Mouse (Mus musculus) limb, embryonic 13.5 days (tissue): ENCODE data around the gene Itga11. TPM values are rescaled to one million over a fixed set of nuclear protein-coding genes. Genes with fewer than 3 reads are reported as not detected.

Source experiments
- ATAC-seq: fragments of 200-750 bp; cut with Nextera tagmentation; 2 replicates; pipeline ENCODE4 v1.8.0; 2017; ENCODE audit warnings: low read depth, moderate number of reproducible peaks, moderate TSS enrichment; ENCODE audit not compliant: low FRiP score
- H3K27ac ChIP-seq: fragments of 300-500 bp; sonication (generic); 2 replicates; pipeline ENCODE4 v1.5.1; 2015; ENCODE audit warnings: inconsistent platforms, mild to moderate bottlenecking, moderate library complexity
- H3K27me3 ChIP-seq: fragments of 300-500 bp; sonication (generic); 2 replicates; pipeline ENCODE4 v1.6.1; 2015; ENCODE audit warnings: mild to moderate bottlenecking, inconsistent platforms
- H3K36me3 ChIP-seq: fragments of 300-500 bp; sonication (generic); 2 replicates; pipeline ENCODE4 v1.6.1; 2015; ENCODE audit warnings: inconsistent platforms, mild to moderate bottlenecking, moderate library complexity
- H3K4me1 ChIP-seq: fragments of 300-500 bp; sonication (generic); 2 replicates; pipeline ENCODE4 v1.6.1; 2015; ENCODE audit warnings: inconsistent platforms
- H3K4me2 ChIP-seq: fragments of 300-500 bp; sonication (generic); replicated peaks from 2 replicates; pipeline ENCODE4 v1.6.1; 2015; ENCODE audit warnings: inconsistent platforms, mild to moderate bottlenecking, moderate library complexity
- H3K4me3 ChIP-seq: fragments of 300-500 bp; sonication (generic); 2 replicates; pipeline ENCODE4 v1.5.1; 2015; ENCODE audit warnings: moderate library complexity, mild to moderate bottlenecking, inconsistent platforms
- H3K9ac ChIP-seq: fragments of 300-500 bp; sonication (generic); 2 replicates; pipeline ENCODE4 v1.6.1; 2015; ENCODE audit warnings: mild to moderate bottlenecking, inconsistent platforms
- H3K9me3 ChIP-seq: fragments of 300-500 bp; sonication (generic); 2 replicates; pipeline ENCODE4 v1.6.1; 2016; ENCODE audit warnings: inconsistent platforms
- WGBS: fragments of 180-500 bp; shearing (Covaris S2); methylation state at CpG from one replicate; pipeline ENCODE4 v1.1.7; 2015; 5-methylcytosine and 5-hydroxymethylcytosine counted together
- polyA plus RNA-seq: library from polyadenylated mRNA; unstranded; fragments of >200 nt; fragmentation: Nextera tagmentation; extraction: Ambion mirVana; gene quantifications from 2 replicates; pipeline ENCODE4 v1.2.1, GENCODE M21; 2015

The Itga11 gene
- polyA plus RNA-seq, 1 experiment from 2014 or later, result 8.2 TPM

- Histone ChIP-seq H3K9ac (no peak overlapping the region), H3K4me1 (peaks cover 20% of the 10 kb centered on the region), H3K27me3 (no peaks in the 10 kb centered on the region), H3K4me2 (no peak overlapping the region), H3K9me3 (peaks cover 3% of the 10 kb centered on the region; the same call in 1 of the 2 replicates), H3K4me3 (no peak overlapping the region), H3K36me3 (no peaks in the 10 kb centered on the region), H3K27ac (no peak overlapping the region)
- WGBS, result 95% methylated on average over 7 of the region's 7 CpGs
- no peak for ATAC-seq
These were observed 144.2 kb downstream of the Itga11 start for GRCm38 (mm10) chr9:62821811-62822210.

- Histone ChIP-seq H3K9ac (no peak overlapping the region), H3K36me3 (no peaks in the 10 kb centered on the region), H3K4me2 (peak overlapping the region; percentile 61; the same call in 1 of the 2 replicates), H3K9me3 (peaks cover 3% of the 10 kb centered on the region; the same call in 1 of the 2 replicates), H3K27me3 (no peaks in the 10 kb centered on the region), H3K4me3 (no peak overlapping the region), H3K27ac (peak overlapping the region; percentile 70), H3K4me1 (peaks cover 33% of the 10 kb centered on the region)
- no peak for ATAC-seq
- 9% methylated on average over 9 of the region's 9 CpGs for WGBS
These were observed 148.3 kb downstream of the Itga11 start for GRCm38 (mm10) chr9:62825791-62826393.

GRCm38 (mm10) chr9:62826456-62826855 lies 148.8 kb downstream of the Itga11 start:
- no peak for ATAC-seq
- Histone ChIP-seq H3K27me3 (no peaks in the 10 kb centered on the region), H3K9me3 (peaks cover 3% of the 10 kb centered on the region; the same call in 1 of the 2 replicates), H3K4me1 (peaks cover 33% of the 10 kb centered on the region), H3K4me3 (no peak overlapping the region), H3K27ac (peak overlapping the region; percentile 70), H3K9ac (peak overlapping the region; percentile 40; the same call in 1 of the 2 replicates), H3K4me2 (peak overlapping the region; percentile 61), H3K36me3 (no peaks in the 10 kb centered on the region)
- WGBS, result 5% methylated on average over 7 of the region's 7 CpGs

GRCm38 (mm10) chr9:62827939-62828652 lies 150.5 kb downstream of the Itga11 start:
- Histone ChIP-seq H3K9me3 (no peaks in the 10 kb centered on the region), H3K27me3 (no peaks in the 10 kb centered on the region), H3K27ac (0 out of 2 replicates have a peak overlapping the region, but pooled peaks have one; percentile 44), H3K4me2 (peak overlapping the region; percentile 61), H3K9ac (no peak overlapping the region), H3K4me3 (peak overlapping the region; percentile 35), H3K4me1 (peaks cover 33% of the 10 kb centered on the region), H3K36me3 (no peaks in the 10 kb centered on the region)
- ATAC-seq, result no peak; the same call in 1 of the 2 replicates
- 4% methylated on average over 24 of the region's 24 CpGs for WGBS

GRCm38 (mm10) chr9:62828662-62829086 lies 151.0 kb downstream of the Itga11 start:
- Histone ChIP-seq H3K9ac (0 out of 2 replicates have a peak overlapping the region, but pooled peaks have one; percentile 31), H3K36me3 (no peaks in the 10 kb centered on the region), H3K27me3 (no peaks in the 10 kb centered on the region), H3K4me3 (peak overlapping the region; percentile 35), H3K4me1 (peaks cover 33% of the 10 kb centered on the region), H3K9me3 (no peaks in the 10 kb centered on the region), H3K27ac (peak overlapping the region; percentile 28; the same call in 1 of the 2 replicates), H3K4me2 (peak overlapping the region; percentile 61)
- ATAC-seq, result peak; percentile 92
- under 1% methylated on average over 23 of the region's 23 CpGs for WGBS

GRCm38 (mm10) chr9:62829877-62830276 lies 152.3 kb downstream of the Itga11 start:
- Histone ChIP-seq H3K4me3 (no peak overlapping the region), H3K27me3 (no peaks in the 10 kb centered on the region), H3K27ac (no peak overlapping the region), H3K4me1 (peaks cover 32% of the 10 kb centered on the region), H3K36me3 (no peaks in the 10 kb centered on the region), H3K4me2 (no peak overlapping the region), H3K9me3 (no peaks in the 10 kb centered on the region), H3K9ac (no peak overlapping the region)
- 84% methylated on average over 6 of the region's 6 CpGs for WGBS
- no peak for ATAC-seq

Other genes starting within 250 kb of the Itga11 start
- gene Coro2b, start 140.8 kb upstream of the Itga11 start, polyA plus RNA-seq, result 8.5 and 9.1 TPM in 2 replicates
- gene Fem1b, start 134.1 kb downstream of the Itga11 start, polyA plus RNA-seq, result 19.4 and 21.9 TPM in 2 replicates
- gene Cln6, start 161.0 kb downstream of the Itga11 start, polyA plus RNA-seq, result 20.3 and 21.3 TPM in 2 replicates
- 8.9 and 12.8 TPM in 2 replicates for gene Calml4, start 180.3 kb downstream of the Itga11 start, polyA plus RNA-seq